Mouse (Mus musculus) stomach, postnatal 0 days (tissue): ENCODE measurements at regions not wholly inside any gene's neighbourhood (a gene's known extent, or its start where the extent isn't known, plus 50 kb on each side); places are given as distances from the start of the nearest gene placed in this dataset.

Source experiments
- CTCF ChIP-seq: IDR thresholded peaks from 2 replicates; pipeline ENCODE4 v1.5.1; 2016; ENCODE audit warnings: antibody characterized with exemption, low read depth, mild to moderate bottlenecking, moderate library complexity
- EP300 ChIP-seq: optimal IDR thresholded peaks from 2 replicates; pipeline ENCODE3; 2016; ENCODE audit warnings: antibody characterized with exemption

GRCm38 (mm10) chr11:51915656-51916032, 51.8 kb upstream of the Cdkn2aipnl start:
- TF ChIP-seq CTCF (no peak), EP300 (no peak)
